Mouse (Mus musculus): Measurements from ENCODE around the gene Gng13.

DNA sequence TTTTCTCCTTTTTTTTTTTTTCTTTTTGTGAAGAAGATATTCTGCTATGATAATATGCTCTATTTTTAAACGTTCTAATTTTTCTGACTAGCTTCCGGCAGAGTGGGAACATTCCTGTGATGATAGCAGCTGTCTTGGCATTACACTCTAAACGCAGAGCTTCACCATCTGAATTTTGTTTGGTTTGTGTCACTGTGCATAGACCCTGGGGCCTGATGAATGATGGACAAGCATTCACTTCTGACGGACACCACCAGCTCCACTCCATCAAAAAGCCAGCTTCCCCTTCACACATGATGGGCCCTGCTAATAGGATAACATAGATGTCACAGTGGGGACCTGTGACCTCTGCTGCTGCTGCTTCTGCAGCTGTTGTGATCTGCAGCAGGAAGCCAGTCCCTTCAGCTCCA, 44.6 kb downstream of the Gng13 start:
- no peak for TF ChIP-seq CTCF (IDR thresholded peaks at IDR 0.05; ENCODE audit: low read depth, low read length)
- TF ChIP-seq POLR2A (IDR thresholded peaks at IDR 0.05; ENCODE audit: insufficient read depth, low read length), result no peak

Measured in ES-Bruce4 (cell line).